Mouse (Mus musculus): ENCODE results near the gene Gm973.

DNA sequence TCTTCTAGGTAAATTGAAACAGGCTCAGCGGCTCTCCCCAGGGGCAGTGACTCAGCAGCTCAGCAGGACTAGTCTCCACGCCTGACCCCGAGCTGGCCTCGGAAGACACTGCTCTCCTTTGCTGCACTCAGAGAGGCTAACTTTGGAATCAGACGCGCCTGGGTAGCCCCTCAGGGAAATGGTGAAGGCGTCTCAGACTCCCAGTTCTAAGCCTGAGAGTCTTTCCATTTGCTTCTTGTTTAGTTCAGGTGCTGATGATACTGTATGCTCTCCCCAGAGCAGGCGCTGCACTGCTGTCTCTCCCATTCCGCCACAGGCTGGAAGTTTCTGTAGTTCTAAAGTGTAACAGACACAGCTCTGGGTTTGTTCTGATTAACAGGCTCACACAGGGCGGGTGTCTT is 28.4 kb upstream of the Gm973 start:
- TF ChIP-seq EP300 (IDR thresholded peaks at IDR 0.05; ENCODE audit: low read length) (no peak), POLR2A (IDR thresholded peaks at IDR 0.05; ENCODE audit: low read depth, low read length) (no peak), JUND (conservative IDR thresholded peaks at IDR 0.05; ENCODE audit: low read depth, low read length) (no peak), CTCF (conservative IDR thresholded peaks at IDR 0.05 in 1 of 2, IDR thresholded peaks at IDR 0.05 in 1 of 2; ENCODE audit: low read depth in 2 of 2, low read length in 2 of 2) (no peak), MAX (IDR thresholded peaks at IDR 0.05; ENCODE audit: low read length) (no peak), NRF1 (IDR thresholded peaks at IDR 0.05; ENCODE audit: low read depth, low read length) (no peak), JUN (IDR thresholded peaks at IDR 0.05; ENCODE audit: insufficient read depth, low read depth, low read length) (no peak)

Measured in CH12.LX (cell line).